Mouse (Mus musculus) cerebellum, adult 9-11 months (tissue): ENCODE data around the gene Gm4131.

Experiments used
- DNase-seq: peaks from one replicate; pipeline ENCODE4 v3.0.0; 2022

Gene Gm4131

GRCm38 (mm10) chr14:62456239-62456747 lies 110.4 kb downstream of the Gm4131 start, which contains the start of gene Gucy1b2:
TSS of gene Gucy1b2 (minus strand) at chr14:62456289.
- DNase-seq, result no peak

DNA sequence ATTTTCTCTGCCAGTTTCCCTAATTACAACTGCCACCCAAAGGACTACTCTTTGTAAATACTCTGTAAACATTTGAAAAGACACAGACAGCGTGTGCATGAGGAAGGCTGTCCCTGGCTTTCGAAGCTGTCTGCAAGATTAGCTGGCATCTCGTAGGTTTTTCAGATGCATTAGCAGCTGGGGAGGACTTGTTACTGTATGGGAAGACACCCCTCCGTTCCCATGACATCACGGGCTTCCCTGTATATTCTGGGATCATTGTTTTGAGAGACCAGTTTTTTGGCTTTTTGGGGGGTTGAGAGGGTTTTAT lies 111.2 kb downstream of the Gm4131 start:
- DNase-seq, result no peak

- DNase-seq, result no peak
Measured at GRCm38 (mm10) chr14:62454760-62455569, 111.8 kb downstream of the Gm4131 start.

DNA sequence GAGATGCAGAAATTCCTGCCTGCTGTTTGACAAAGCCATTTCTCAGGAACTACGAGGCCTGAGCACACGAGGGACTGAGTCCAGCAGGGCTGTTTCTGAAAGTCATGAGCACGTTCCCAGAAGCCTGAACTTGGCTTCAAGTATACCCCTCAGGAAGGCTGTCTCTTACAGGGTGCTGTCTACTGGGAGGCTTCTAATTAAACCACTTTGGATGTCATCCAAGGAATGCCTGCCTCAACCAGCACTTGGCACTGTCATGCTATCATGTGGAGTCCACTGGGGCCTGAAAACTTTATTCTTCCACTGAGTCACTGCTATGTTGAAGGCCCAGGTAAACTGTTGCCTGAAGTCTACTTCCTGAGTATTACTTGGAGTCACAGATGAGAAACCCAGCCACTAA lies 112.6 kb downstream of the Gm4131 start:
- no peak for DNase-seq

- DNase-seq, result no peak
Measured at GRCm38 (mm10) chr14:62453276-62453675, 113.4 kb downstream of the Gm4131 start.

- no peak for DNase-seq
Measured at GRCm38 (mm10) chr14:62450706-62451105, 116.0 kb downstream of the Gm4131 start.

DNA sequence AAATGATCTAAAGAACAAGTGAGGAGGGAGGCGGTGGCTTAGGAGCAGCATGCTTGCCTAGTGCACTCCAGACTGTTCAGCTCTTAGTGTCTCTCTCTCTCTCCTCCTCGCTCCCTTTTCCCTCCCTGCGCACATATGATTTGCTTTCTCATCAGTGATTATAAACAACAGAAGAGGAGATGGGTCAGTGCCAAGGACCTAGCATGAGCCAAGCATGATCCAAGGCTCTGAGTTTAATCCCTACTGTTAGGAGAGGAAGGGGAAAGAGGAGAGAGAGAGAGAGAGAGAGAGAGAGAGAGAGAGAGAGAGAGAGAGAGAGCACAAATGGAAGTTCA lies 119.5 kb downstream of the Gm4131 start:
- no peak for DNase-seq

GRCm38 (mm10) chr14:62446385-62447213 lies 120.1 kb downstream of the Gm4131 start:
- no peak for DNase-seq

GRCm38 (mm10) chr14:62443840-62444430 lies 122.8 kb downstream of the Gm4131 start:
- no peak for DNase-seq

GRCm38 (mm10) chr14:62442971-62443370 lies 123.8 kb downstream of the Gm4131 start:
- DNase-seq, result no peak

DNA sequence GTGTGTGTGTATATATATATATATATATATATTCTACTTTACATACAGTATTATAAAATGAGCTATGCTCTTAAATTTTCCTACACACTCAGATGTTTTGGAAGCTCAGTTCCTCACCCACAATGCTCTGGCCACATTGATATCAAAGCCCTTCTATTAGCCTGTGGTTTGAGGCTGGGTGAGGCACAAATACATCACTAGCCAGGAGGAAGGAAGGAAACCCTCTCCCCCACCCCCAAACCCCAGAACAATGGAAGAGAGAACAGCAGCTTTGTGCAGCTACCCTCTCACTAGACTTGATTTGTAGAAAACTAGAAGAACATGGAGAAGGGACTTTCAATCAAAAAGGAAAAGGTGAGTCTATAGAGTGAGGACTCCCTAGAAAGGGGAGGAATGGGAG lies 126.7 kb downstream of the Gm4131 start:
- DNase-seq, result no peak

GRCm38 (mm10) chr14:62438236-62438635 lies 128.5 kb downstream of the Gm4131 start:
- DNase-seq, result no peak

DNA sequence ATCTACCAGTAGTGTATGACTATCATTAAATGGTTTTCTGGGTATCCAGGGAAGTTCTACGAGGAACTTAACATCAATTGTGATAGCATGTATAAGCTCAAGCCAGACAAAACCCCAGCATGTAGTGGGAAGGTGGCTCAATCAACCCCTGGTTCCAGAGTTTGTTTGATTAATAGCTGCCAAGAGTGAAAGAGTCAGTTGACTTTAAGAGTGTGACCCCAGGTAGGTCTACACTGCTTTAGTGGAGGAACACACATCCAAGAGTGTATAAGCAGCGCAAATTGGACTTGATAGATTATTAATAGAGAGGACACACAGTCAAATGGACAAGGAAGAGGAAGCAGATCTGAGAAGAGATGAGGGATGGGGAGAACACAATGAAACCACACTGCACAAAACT lies 128.9 kb downstream of the Gm4131 start:
- no peak for DNase-seq

DNA sequence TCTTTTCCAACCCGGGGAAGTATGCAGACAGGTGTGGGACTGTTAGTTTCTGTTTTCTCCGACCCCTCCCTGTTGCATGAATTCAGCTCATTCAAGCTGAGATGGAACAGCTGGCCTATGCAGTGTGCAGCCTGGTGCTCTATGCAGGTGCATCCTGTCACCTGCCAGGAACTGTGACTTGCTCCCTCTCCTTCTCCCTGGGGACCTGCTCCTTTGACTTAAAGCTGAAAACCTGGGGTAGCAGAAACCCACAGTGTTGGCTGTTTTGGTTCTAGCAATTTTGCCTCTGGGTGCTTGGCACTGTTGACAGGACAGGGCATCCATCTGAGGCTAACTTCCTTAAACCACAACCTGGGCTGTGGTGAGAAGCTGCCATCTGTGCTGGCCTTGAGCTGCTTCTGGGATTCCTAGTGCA lies 141.4 kb downstream of the Gm4131 start:
- DNase-seq, result no peak

DNA sequence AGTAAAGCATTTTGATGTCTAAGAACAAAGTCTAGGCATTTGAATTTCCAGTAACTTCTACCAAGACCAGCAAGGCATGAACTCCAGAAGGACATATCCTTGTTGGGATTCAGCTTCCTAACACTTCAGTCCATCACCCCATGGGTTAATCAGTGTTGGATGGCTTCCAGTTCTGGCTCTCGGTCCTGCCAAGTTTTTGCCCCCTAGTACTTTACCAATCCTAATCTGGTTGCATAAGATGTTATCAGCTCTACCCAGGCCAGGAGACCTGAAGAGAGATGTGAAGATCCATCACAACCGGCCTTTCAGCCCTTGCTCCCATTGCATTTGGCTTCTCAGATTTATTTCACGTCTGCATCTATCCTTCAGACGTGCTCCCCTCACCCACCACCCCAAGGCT lies 144.5 kb downstream of the Gm4131 start:
- DNase-seq, result no peak

DNA sequence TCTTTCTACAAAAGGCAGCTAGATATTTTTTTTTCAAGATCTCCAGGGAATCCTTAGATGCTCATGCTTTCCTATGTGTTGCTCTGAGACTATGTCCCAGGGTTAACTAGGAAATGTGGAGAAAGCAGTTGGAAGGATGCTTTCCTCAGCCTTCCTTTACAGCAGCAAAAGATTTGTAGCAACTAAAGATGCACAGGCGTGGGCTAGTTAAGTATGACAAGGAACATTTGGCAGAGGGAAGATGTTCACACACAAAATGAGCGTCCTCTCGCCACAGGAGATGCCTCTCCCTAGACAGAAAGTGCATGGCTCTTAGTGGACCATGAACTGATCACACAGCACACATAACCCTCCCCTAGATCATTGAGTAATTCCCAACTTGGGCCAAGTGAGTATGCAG lies 149.2 kb downstream of the Gm4131 start:
- no peak for DNase-seq

DNA sequence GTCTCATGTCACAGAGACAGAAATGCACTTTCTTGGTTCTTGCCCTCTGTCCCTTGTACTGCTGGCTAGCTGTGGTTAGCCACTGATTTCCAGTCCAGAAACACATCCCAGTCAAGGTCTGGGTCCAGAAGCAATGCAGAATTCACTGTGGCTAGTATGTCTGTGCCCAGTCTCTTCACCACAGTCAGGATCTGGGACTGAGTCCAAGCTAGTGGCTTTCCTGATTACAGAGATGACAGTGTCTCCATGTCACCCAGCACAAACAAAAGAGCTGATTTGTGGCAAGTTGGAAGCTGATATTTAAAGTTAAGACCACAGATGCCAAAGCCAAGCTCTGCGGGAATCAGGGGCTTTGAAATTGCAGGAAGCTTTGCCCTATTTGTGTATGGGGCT lies 150.0 kb downstream of the Gm4131 start:
- DNase-seq, result peak; percentile 66

DNA sequence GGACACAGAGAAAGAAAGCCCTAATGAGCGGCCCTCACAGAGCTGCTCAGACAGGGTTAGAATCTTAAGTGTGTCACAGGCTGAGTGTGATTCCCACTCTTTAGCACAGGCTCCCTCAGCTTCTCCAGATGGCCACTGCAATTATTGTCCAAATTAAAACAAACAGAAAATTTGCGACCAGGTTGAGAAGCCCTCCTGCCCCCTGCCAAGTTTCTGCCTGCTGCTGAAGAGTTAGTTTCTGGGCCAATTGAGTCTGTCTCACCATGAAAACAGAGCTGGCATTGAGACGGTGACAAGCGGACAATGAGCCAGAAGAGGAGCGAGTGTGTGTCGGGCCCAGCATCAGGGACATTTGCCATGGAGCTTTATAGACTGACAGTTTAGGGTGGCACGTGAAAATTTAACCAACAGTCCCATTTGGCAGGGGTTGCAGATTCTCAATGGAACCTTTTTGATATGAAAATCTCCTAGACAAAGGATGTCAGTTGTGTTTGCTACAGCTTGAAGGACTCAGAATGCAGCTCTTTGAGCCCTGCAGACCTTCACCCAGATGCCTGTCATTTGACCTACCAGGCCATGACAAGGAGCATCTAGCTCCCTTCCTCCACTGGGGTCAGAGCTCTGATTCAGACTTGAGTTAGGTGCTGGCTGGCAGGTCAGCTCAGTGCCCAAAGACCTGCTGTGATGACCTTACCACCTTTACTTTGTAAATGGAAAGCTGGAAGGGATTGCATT lies 150.5 kb downstream of the Gm4131 start:
- peak; percentile 67 for DNase-seq
